Mouse (Mus musculus): ENCODE results near the gene Zfp787.

Zfp787 gene

DNA sequence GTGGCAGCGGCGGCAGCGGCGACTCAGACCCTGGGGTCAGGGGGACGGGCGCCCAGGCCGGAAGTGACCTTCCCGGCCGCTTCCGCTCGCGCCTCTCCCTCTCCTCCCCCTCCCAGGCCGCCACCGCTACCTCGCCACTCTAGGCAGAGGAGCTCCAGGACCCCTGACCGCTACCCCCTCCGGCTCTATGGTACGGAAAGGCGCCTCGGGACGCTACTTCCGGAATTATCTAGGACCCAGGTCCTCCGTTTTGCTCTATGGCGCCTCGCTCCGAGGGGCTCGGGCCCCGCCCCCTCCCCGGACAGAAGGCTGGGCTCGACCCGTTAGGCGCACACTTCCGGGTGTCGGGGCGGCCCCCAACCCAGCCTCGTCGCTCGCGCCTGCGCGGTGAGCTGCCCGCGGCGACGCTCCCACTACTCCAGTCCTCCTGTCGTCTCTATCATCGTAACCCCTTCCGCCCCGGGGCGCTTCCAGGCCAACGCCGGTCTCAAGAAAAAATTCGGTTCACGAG is at the start of gene Zfp787:
Zfp787 (minus strand) TSS at position 97 of the 511 bp plus-strand sequence.
- DNase-seq = peak; percentile 95 to 96

DNA sequence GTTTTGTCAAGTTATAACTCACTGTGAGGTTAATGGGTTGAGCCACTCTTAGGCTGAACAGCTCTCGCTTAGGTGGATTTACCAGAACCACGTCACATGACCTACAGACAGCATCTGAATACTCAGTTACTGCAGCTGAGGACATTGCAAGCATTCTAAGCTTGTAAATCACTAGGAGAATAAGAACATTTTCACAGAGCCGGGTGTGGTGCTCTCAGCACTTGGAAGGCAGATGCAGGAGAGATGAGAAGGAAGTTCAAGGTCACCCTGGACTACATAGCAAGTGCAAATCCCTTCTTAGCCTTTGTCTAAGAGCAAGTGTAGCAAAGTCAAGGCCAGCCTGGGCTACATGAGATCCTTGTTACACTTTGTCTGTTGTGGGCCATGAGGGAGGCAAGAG is 48.4 kb upstream of the Zfp787 start:
- DNase-seq = no peak

DNA sequence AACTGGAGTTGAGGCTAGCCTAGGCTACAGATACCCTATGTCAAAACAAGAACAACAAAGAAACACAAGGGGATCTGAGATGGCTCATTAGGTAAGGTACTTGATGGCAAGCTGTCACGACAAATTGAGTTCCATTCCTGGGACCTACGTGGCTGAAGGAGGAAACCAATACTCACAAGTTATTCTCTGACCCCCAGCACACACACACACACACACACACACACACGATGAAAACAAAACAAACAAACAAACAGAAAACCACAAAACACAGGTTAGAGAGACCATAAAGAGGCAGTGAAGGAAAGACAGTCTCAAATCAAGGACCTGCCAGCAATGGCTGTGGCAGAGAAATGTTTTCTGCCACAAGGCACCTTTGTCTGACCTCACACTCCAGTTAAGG is 41.0 kb upstream of the Zfp787 start, which contains the start of gene Galp:
Galp (plus strand) TSS at position 301 of the 400 bp plus-strand sequence.
- DNase-seq = no peak

DNA sequence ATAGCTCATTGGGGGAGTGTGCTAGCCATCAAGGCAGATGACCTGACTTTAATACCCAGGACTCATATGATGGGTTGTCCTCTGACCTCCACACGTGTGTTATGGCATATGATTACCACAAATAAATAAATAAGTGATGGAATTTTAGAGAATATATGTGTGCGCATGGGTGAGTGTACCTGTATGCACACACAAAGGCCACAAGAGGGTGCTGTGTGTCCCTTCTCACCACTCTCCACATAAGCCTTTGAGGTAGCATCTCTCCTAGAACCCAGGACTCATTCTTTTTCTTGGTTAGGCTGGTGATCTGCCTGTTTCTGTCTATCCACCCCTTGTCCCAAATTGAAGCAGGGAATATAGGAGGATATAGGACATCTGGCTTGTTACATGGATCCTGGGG is 40.0 kb upstream of the Zfp787 start:
- no peak for DNase-seq

DNA sequence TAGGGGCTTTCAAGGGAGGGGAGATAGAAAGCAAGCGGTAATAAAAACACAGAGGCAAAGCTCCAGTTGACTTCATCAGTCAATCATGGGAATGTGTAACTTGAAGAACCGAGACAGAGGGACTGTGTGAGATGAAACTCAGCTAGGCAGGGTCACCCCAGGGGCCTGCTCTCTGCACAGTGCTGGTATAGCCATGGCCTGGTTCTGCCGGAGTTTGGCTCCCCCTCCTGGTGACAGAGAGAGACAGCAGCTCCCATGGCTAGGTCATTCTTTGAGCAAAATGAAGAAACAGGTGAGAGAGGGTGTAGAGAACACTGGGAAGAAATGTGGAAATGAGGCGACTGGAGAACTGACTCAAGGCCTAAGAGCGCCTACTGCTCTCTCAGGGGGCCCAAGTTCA is 38.3 kb upstream of the Zfp787 start:
- peak; percentile 42 to 58 for DNase-seq

DNA sequence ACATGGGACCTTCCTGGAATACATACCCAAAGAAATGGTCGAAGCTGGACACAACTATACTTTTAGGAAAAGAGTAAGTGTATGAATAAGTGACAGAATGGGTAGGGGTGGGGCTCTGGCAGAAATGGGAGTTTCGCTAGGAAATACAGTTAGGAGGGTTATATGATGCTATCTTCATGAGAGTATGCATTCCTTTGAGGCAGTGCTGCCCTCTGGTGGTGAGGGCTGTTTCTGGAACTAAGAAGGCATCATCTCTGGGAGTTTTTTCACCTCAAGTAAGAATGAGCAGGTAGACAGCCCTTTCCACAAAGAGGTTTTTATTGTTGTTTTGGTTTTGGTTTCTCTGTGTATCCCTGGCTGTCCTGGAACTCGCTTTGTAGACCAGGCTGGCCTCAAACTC is 35.6 kb upstream of the Zfp787 start:
- peak; percentile 69 to 90 for DNase-seq

DNA sequence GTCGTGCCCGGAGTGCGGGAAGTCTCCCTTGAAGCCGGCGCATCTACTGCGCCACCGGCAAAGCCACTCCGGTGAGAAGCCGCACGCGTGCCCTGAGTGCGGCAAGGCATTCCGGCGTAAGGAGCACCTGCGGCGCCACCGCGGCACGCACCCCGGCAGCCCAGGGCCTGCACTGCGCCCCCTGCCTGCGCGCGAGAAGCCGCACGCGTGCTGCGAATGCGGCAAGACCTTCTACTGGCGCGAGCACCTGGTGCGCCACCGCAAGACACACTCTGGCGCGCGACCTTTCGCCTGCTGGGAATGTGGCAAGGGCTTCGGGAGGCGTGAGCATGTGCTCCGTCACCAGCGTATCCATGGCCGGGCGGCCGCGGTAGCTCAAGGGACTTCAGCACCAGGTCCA is 33.7 kb upstream of the Zfp787 start:
- peak; percentile 49 to 50 for DNase-seq

DNA sequence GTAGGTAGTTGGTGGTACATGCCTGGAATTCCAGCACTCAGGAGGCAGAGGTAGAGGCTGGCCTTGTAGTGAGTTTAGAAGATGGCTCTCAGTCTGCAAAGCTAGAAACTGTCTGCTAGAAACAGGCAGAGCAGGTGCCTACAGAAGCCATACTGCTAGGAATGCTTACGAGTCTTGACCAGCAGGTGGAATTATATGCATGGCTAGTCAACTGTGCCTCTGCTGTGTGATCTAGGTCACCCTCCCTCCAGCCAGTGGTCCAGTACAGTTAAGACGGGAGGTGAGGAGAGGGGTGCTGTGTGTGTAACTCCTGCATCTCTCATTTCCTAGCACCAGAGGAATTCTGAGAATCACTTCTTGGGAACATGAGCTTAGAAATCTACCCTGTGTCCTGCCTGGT is 31.0 kb upstream of the Zfp787 start:
- DNase-seq = peak; percentile 35 to 39

DNA sequence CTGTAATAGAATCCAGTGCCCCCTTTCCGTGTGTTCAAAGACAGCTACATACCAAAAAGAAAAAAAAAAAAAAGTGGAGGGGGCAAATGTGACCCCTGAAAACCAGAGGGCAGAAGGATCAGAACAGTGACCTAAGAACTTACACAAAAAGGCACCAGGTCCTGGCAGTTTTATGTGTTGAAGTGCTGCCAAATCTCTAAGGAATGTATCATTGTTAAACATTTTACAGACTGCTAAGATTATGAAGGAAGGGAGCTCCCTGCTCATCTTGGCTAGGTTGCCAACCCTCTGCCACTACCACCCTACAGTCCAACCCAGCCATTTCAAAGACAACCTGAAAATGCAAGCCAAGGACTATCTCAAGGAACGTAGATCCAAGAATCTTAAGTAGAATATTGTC is 30.4 kb upstream of the Zfp787 start:
- DNase-seq = peak; percentile 40 to 63

DNA sequence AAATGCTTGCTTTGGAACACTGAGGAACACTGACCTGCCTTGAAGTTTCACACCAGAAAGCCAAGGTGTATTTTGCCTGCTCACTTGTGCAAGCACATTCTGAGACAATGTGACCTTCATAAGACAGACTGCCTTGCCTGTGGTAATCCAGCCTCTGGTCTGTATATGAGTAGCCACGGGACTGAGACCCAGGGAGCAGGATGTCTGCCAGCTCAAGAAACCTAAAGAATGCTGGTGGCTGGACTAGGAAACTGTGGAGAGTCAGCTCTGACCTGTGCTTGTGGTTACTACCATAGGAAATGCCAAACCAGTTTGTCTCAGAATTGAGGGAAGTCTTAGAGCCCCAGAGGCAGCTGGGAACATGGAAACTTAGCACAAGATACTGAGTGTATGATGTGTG is 29.6 kb upstream of the Zfp787 start:
- no peak for DNase-seq

DNA sequence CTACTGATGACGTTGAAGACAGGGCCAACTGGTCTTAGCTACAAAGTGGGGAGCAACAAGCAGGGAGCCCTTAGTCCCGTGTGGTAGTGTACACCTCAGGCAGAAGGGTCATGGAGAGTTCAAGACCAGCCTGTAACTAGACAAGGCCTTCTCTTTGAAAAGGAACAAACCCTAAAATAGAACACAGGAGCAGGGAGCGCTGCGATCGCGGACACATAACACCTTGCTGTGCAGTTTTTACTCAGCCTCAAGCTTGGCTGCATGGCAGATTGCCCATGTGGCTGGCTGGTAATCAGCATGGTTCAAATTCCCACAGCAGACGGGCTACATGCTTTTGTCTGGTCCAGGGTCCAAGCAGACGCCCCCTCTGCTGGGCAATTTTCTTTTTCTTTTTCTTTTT is 28.7 kb upstream of the Zfp787 start:
- peak; percentile 73 to 84 for DNase-seq

DNA sequence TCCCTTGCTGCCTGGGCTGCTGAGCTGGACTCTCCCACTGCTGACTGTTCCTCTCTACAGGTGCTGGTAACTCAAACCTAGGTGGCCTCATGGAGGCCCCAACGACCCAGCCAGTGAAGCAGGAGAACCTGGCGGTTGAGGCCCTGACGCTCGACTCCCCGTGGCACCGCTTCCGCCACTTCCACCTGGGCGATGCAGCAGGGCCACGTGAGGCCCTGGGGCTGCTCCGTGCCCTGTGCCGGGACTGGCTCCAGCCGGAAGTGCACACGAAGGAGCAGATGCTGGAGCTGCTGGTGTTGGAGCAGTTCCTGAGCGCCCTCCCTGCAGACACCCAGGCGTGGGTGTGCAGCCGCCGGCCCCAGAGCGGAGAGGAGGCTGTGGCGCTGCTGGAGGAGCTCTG is 28.0 kb upstream of the Zfp787 start:
- peak; percentile 58 to 66 for DNase-seq

DNA sequence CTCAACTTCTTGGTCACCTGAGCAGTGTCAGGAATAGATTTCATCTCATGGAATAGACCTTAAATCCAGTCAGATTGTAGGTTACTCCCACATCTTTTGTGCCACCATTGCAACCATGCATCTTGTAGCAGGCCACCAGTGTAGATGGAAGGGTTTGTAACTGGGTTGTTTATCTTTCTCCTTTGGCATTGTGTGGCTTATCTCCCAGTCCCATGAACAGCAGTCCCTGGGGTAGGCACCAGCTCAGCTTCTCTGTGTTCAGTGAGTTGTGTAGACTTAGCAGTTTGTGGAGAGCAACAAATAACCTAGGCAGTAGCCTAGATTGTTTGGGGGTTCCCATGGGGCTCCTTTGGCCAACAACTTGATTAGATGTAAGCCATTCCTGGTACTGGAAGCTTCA is 27.1 kb upstream of the Zfp787 start:
- no peak for DNase-seq

DNA sequence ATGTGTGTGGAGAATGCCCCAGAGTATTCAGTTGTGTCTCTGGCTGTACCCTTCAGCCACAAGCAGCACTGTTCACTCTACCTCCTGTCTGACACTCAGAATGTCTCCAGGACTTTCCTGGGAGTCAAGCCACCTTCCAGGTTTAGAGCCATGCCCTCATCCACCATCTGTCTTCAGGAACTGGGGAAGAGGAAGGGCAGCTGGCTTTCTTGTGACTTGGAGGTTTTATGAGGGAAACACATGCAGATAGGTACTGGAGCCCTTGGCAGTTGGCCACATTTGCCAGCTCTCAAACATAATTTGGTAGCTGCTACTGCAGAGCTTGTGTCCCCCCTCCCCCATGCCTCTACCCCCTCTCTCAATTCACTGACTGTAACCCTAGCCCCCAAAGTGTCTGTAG is 23.2 kb upstream of the Zfp787 start:
- no peak for DNase-seq

DNA sequence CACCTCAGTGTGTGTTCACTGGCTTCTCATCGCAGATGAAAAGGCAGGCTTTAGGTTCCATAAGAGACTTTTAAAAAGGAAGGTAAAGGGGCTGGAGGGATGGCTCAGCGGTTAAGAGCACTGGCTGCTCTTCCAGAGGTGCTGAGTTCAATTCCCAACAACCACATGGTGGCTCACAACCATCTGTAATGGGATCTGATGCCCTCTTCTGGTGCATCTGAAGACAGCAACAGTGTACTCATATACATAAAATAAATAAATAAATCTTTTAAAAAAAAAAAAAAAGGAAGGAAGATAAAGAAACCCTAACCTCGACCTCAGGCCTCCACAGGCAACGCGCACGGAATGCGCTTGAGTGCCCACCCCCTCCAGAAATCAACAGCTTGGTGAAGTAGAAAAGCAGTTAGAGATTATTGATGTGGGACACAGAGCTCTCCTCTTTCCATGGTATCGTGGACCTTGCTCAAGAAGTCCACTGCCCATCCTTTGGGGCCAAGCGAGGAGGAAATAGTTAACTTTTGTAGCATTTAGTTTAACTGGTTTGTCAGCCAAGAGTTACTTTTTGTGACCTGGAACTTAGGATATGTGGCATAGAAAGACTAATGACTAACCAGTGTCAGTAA is 18.7 kb upstream of the Zfp787 start:
- DNase-seq = peak; percentile 55 to 72

DNA sequence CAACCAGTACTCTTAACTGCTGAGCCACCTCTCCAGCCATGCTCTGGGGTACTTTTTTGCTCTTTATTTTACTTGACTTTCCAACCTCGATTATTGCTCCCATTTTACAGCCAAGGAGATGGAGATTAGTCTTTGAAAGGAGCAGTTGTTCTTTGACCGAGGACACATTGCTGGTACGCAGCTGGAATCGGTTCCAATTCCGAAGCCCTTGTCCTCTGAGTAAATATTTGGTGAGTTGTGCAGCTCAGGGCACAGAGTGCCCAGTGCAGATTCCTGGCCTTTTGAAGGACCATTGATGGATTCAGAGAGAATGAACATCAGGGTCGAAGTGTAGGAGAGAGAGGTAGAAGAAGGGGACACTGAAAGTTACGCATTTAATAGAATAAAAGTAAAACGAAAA is 18.1 kb upstream of the Zfp787 start:
- DNase-seq = peak; percentile 66 to 75

DNA sequence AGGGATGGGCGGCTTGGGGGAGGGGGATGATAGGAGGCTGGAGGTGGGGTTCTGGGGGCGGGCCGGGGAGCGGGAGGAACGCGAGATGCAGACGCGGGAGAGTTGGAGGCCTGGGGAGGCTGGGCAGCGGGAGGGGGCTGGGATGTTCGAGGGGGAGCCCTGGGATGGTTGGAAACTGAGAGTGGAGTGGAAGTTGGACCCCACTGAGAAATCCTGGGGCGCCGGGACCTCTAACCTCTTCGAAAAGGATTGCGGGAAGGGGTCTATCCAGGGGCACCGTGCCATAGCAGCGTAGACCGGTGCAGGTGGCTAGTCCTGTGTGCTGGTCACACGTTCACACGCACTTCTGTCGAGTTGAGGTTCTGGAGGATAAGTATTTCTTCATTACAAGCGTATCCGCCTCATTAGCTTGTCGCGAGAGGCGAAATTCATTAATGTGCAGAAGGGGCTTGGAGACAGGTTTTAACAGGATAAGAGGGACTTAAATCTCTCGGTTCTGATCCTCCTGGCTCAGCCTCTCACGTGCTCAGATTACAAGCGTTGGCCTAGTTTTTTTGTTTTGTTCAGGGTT is 17.0 kb upstream of the Zfp787 start:
- DNase-seq = no peak

DNA sequence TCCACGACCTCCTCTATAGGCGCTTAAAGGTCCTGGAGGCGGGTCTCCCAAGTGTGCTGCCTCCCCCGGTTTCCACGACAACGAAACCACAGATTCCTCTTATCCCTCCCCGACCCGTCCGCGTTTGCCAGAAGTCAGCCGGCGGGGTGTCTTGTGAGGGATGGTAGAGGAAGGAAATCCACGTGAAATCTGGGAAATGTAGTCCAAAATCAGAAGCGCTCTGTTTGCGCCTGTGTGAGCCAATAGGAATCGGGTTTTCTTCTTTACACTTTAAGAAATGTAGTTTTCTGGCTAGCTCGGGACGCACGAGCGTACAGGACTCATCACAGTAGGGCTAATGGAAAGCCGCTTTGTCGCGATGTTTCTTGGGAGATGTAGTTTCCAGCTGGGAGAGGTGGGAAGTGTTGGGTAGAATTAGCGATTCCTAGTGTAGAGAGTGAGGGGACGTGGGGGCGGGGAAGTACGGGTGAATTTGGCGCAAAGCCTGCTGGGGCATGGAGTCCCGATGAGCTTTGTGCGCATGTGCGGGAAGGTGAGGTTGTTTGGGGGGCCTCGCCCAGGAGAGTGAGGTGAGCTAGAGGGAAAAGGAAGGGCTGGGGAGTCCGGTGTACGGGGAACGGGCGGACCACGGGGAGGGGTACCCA is 16.3 kb upstream of the Zfp787 start, which contains the start of gene Zfp444:
Zfp444 (plus strand) TSS at position 221 of the 644 bp plus-strand sequence.
- DNase-seq = peak; percentile 98 to 99

DNA sequence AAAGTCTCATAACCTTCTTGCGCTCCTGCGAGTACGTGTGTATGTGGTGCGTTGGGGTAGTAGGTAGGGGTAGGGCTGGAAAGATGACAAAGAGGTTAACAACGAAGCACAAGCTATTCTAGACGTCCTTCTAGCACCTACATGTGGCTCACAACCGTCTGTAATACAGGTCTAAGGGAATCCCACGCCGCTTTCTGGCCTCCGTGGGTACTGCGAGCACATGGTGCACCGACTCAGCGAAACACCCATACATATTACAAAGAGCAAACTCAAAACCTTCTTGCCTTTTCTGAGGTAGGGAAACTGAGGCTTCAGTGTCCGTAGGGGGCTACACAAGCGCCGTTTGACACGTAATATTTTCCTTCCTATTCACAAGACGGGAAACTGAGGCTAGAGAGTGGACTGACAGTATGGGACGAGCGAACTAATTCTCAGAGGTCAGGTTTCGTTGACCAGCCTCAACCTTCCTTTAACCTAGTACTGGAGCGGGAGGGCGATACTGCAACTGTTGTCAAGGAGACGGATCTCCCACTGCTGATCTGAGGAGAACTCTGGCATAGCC is 15.7 kb upstream of the Zfp787 start:
- DNase-seq = peak; percentile 82 to 87

DNA sequence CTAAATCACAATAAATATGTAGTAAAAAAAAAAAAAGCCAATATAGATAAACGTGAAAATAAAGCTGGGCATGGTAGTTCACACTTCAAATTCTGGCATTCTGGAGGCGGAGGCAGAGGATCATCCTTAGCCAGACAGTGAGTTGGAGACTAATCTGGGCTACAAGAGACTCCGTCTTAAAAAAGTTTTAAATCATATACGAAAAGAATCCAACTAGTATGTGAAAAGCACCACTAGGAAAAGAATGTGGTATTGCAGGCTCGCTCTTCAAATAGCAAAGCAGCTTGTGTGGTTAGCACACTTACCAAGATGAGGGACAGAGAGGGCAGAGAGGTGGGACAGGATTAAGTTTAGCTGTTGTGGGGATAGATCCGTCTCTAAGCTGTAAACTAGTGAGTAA is 15.1 kb upstream of the Zfp787 start:
- no peak for DNase-seq

DNA sequence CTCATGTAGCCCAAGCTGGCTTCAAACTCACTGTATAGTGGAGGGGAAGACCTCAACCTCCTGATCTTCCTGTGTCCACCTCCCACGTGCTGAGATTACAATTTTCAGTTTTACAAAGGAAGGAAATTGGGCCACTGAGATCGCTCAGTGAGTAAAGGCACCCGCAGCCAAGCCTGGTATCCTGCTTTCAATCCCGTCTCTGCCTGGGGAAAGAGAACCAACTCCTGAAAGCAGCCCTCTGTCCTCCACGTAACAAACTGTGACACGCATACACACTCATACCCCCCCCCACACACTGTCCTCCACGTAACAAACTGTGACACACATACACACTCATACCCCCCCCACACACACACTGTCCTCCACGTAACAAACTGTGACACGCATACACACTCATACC is 14.6 kb upstream of the Zfp787 start:
- no peak for DNase-seq

DNA sequence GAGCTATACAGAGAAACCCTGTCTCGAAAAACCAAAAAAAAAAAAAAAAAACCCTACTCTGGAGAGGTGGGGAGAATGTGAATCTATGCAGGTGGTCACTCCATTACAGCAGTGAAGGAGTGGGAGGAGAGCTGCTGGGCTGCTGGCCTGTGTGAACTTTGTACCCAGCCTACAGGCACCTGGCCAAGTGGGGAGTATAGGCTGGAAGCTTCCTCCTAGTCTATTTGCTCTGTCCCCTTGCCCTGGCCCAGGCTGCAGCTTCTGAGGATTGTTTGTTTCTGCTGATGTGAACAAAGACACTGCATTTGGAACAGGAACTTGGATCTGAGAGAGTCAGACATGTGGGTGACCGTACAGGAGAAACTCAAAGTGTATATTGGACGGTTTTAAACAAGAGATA is 13.6 kb upstream of the Zfp787 start:
- DNase-seq = peak; percentile 90 to 91

DNA sequence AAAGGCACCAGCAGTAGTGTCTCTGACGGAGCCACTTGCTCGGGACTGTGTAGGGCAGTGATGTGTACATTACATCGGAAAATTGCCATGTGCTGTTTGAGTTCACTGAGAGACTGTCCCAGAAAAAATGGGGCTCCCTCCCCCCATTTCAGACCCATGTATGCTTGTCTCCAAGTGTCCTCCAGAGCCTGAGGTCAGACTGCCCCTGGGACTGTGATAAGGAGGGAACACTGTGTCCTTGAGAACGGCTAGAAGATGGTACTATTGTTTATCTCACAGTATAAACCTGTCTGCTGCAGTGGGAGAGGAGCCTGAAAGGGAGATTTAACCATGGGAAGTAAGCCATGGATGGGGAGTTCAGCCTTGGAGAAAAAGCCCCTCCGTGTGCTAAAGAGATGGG is 8.9 kb upstream of the Zfp787 start:
- DNase-seq = no peak

DNA sequence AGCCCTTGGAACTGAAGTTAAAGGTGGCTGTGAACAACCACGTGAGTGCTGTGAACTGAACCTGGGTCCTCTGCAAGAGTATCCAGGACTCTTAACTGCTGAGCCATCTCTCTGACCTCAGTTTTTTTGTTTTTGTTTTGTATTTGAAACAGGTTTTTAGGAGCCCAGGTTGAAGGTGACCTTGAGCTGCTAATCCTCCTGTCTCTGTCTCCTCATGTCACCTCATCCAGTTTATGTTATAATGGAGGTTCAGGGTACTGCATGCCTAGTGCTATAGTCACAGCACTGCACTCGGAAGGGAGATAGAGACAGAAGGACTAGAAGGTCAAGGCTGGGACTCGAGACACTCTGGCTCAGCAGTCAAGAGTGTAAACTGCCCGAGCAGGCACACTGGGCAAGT is 6.4 kb upstream of the Zfp787 start:
- no peak for DNase-seq
